Mouse (Mus musculus): Measurements from ENCODE around the gene Ptk6. TPM values are rescaled to one million over a fixed set of nuclear protein-coding genes. Genes with fewer than 3 reads are reported as not detected.

Ptk6 gene
- total and polyA plus RNA-seq, 2 experiments from 2014 or later, result not detected

- WGBS, result 94% methylated on average over 1 of the region's 1 CpGs
These were observed 13.3 kb downstream of the Ptk6 start for GRCm38 (mm10) chr2:181189321-181189720.

DNA sequence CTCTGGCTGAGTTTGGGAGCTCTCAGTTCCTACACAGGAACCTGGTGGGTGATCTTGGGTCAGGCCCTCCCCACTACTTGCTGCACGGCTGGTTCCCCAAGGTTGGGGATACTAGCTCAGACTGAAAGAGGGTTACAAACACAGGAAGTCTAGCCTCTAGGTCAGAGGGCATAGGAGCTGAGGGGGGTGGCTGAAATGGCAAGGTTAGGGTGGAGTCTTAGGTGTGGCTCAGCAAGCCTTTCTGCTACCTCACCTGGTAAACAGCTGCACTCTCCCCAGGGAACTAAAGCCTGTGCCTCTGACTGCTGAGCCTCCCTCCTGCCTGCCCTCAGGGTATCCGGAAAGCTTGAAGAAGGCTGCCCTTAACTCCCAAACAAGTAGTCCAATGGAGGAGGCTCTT, 13.9 kb downstream of the Ptk6 start:
- Histone ChIP-seq H3K27me3 (ENCODE audit: insufficient read depth, low read length) (no peaks in the 10 kb centered on the region), H3K4me1 (ENCODE audit: insufficient read depth, low read length) (0 out of 2 replicates have a peak, but pooled peaks cover 2% of the 10 kb centered on the region), H3K4me2 (ENCODE audit: low read depth, low read length) (peak overlapping the region; percentile 64), H3K27ac (no peak overlapping the region; the same call in 1 of the 2 replicates), H3K36me3 (ENCODE audit: insufficient read depth, low read length) (no peaks in the 10 kb centered on the region), H3K4me3 (ENCODE audit: low read length) (peak overlapping the region; percentile 11; the same call in 1 of the 2 replicates), H3K9ac (replicated peaks; ENCODE audit: low read length) (no peak overlapping the region), H3K9me3 (ENCODE audit: low read length) (no peaks in the 10 kb centered on the region)
- no peak for ATAC-seq
- WGBS, result 67% methylated on average over 2 of the region's 2 CpGs
- TF ChIP-seq CTCF (IDR thresholded peaks at IDR 0.05; ENCODE audit: low read depth), result no peak
- no peak for DNase-seq (ENCODE audit: low spot score)

More at GRCm38 (mm10) chr2:181189321-181189720, 13.3 kb downstream of the Ptk6 start:
- no peak for ATAC-seq
- Histone ChIP-seq H3K9ac (replicated peaks; ENCODE audit: low read length) (no peak overlapping the region), H3K4me3 (ENCODE audit: low read length) (no peak overlapping the region), H3K36me3 (ENCODE audit: insufficient read depth, low read length) (no peaks in the 10 kb centered on the region), H3K4me1 (ENCODE audit: insufficient read depth, low read length) (0 out of 2 replicates have a peak, but pooled peaks cover 2% of the 10 kb centered on the region), H3K4me2 (ENCODE audit: low read depth, low read length) (no peak overlapping the region), H3K27ac (no peak overlapping the region), H3K27me3 (ENCODE audit: insufficient read depth, low read length) (no peaks in the 10 kb centered on the region), H3K9me3 (ENCODE audit: low read length) (no peaks in the 10 kb centered on the region)
- TF ChIP-seq CTCF (IDR thresholded peaks at IDR 0.05; ENCODE audit: low read depth), result no peak
- no peak for DNase-seq (ENCODE audit: low spot score)

GRCm38 (mm10) chr2:181187121-181188000, 15.2 kb downstream of the Ptk6 start, which contains the start of gene Ppdpf:
Gene Ppdpf, plus strand, starts transcription at chr2:181187247.
- ATAC-seq (peak; percentile 88), DNase-seq (ENCODE audit: low spot score) (peak; percentile 94)
- 0 out of 2 replicates have a peak, but pooled peaks cover 2% of the 10 kb centered on the region for H3K4me1 ChIP-seq (ENCODE audit: insufficient read depth, low read length)
- H3K36me3 ChIP-seq (ENCODE audit: insufficient read depth, low read length), result no peaks in the 10 kb centered on the region
- peak within 1 kb of the TSS; percentile 98 for H3K27ac ChIP-seq
- H3K9me3 ChIP-seq (ENCODE audit: low read length), result no peaks in the 10 kb centered on the region
- peak within 1 kb of the TSS; percentile 70 for H3K4me3 ChIP-seq (ENCODE audit: low read length)
- no peaks in the 10 kb centered on the region for H3K27me3 ChIP-seq (ENCODE audit: insufficient read depth, low read length)
- H3K4me2 ChIP-seq (ENCODE audit: low read depth, low read length), result peak within 1 kb of the TSS; percentile 64
- WGBS, result under 1% methylated on average over 61 of the region's 64 CpGs
- H3K9ac ChIP-seq (replicated peaks; ENCODE audit: low read length), result peak within 1 kb of the TSS; percentile 91
- TF ChIP-seq CTCF (IDR thresholded peaks at IDR 0.05; ENCODE audit: low read depth), result peak; percentile 50

- no peaks in the 10 kb centered on the region for H3K36me3 ChIP-seq (ENCODE audit: insufficient read depth, low read length)
- peak overlapping the region; percentile 70 for H3K4me3 ChIP-seq (ENCODE audit: low read length)
- DNase-seq (ENCODE audit: low spot score) (peak; percentile 93), ATAC-seq (peak; percentile 81)
- H3K9me3 ChIP-seq (ENCODE audit: low read length), result no peaks in the 10 kb centered on the region
- peak; percentile 98 for TF ChIP-seq CTCF (IDR thresholded peaks at IDR 0.05; ENCODE audit: low read depth)
- H3K4me1 ChIP-seq (ENCODE audit: insufficient read depth, low read length), result 0 out of 2 replicates have a peak, but pooled peaks cover 2% of the 10 kb centered on the region
- peak overlapping the region; percentile 98 for H3K27ac ChIP-seq
- no peaks in the 10 kb centered on the region for H3K27me3 ChIP-seq (ENCODE audit: insufficient read depth, low read length)
- WGBS, result under 1% methylated on average over 14 of the region's 14 CpGs
- H3K4me2 ChIP-seq (ENCODE audit: low read depth, low read length), result peak overlapping the region; percentile 64
- peak overlapping the region; percentile 91 for H3K9ac ChIP-seq (replicated peaks; ENCODE audit: low read length)
These were observed 16.0 kb downstream of the Ptk6 start for GRCm38 (mm10) chr2:181186635-181187034.

DNA sequence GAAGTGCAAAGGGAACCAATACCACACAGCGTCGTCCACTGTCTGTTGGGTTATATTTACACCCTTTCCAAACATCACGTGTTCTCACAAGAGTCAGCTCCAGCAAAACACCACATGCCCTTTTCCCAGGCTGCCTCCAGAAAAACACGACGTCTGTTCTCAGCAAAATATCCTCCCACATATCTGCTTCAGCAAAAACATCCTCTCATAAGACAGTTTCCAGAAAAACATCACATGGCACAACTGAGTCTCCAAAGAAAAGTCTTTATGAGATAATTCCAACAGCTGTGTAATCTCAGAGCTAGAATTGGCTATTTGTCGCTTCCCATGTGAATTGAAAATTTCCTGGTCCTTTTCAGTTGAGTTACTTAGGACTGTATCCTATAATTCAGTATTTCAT, 21.7 kb downstream of the Ptk6 start:
- WGBS, result 83% methylated on average over 6 of the region's 6 CpGs
- no peak for TF ChIP-seq CTCF (IDR thresholded peaks at IDR 0.05; ENCODE audit: low read depth)
- ATAC-seq, result no peak
- Histone ChIP-seq H3K27me3 (ENCODE audit: insufficient read depth, low read length) (no peaks in the 10 kb centered on the region), H3K27ac (no peak overlapping the region), H3K4me3 (ENCODE audit: low read length) (no peak overlapping the region), H3K36me3 (ENCODE audit: insufficient read depth, low read length) (no peaks in the 10 kb centered on the region), H3K9me3 (ENCODE audit: low read length) (no peaks in the 10 kb centered on the region), H3K4me1 (ENCODE audit: insufficient read depth, low read length) (no peaks in the 10 kb centered on the region), H3K9ac (replicated peaks; ENCODE audit: low read length) (no peak overlapping the region), H3K4me2 (ENCODE audit: low read depth, low read length) (no peak overlapping the region)
- no peak for DNase-seq (ENCODE audit: low spot score)

- Histone ChIP-seq H3K4me1 (ENCODE audit: insufficient read depth, low read length) (no peaks in the 10 kb centered on the region), H3K27me3 (ENCODE audit: insufficient read depth, low read length) (no peaks in the 10 kb centered on the region), H3K27ac (no peak overlapping the region), H3K4me3 (ENCODE audit: low read length) (no peak overlapping the region), H3K4me2 (ENCODE audit: low read depth, low read length) (no peak overlapping the region), H3K9me3 (ENCODE audit: low read length) (no peaks in the 10 kb centered on the region), H3K36me3 (ENCODE audit: insufficient read depth, low read length) (no peaks in the 10 kb centered on the region), H3K9ac (replicated peaks; ENCODE audit: low read length) (no peak overlapping the region)
- DNase-seq (ENCODE audit: low spot score), result no peak
- 89% methylated on average over 5 of the region's 5 CpGs for WGBS
- ATAC-seq, result no peak
- TF ChIP-seq CTCF (IDR thresholded peaks at IDR 0.05; ENCODE audit: low read depth), result no peak
These were observed 24.1 kb downstream of the Ptk6 start for GRCm38 (mm10) chr2:181178471-181178870.

All from hindbrain, postnatal 0 days (tissue).